ENCODE assay signal across 13 mouse cellular contexts in the genomic region with DNA sequence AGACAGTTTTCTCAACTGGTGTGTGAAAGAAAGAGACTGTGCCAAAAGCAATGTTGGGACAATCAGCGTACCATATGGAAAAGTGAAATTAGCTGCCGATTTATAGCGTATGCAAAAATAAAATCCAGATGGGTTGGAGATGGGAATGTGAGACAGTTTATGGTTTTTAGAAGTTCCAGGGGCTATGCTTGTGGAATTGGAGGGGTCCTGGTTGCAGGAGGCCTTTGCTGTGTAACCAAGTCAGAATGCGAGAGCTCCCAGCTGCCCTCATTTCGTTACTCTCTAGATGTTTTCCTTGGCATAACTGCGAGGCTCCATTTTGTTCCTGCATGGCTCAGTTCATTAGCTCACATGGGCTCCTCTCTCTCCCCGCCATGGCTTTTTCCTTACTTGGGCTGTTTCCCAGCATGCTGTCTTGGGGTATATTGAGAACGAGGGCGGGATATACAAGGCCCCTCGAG. TPM values are rescaled to one million over a fixed set of nuclear protein-coding genes. Genes with fewer than 3 reads are reported as not detected.
DNase-seq lines count a peak whose midpoint lies in the region; ATAC-seq lines count a peak whose summit lies in the region.
"Had no signal": no experiment of that assay in that cellular context is flagged by ENCODE, and none has a peak within 500 bp of the region (broad histone marks: within the 10 kb centered on the region; RNA-seq: fewer than 3 reads in every experiment).

No protein-coding gene starts in this region.

- no peak overlapping the region for H3K9ac ChIP-seq in forebrain, embryonic 15.5 days (replicated peaks)
- H3K9ac ChIP-seq in forebrain, embryonic 11.5 days (ENCODE audit: low read length) = no peak overlapping the region
- no peak overlapping the region for H3K9ac ChIP-seq in intestine, embryonic 15.5 days

- peak overlapping the region; percentile 86 for H3K27ac ChIP-seq in forebrain, embryonic 15.5 days (replicated peaks)
- no peak overlapping the region for H3K27ac ChIP-seq in forebrain, embryonic 11.5 days (ENCODE audit: low read depth, low read length)
- no peak overlapping the region for H3K27ac ChIP-seq in intestine, embryonic 15.5 days
- H3K27ac ChIP-seq: heart, adult 2 months had no signal

- peaks cover 18% of the 10 kb centered on the region for H3K36me3 ChIP-seq in forebrain, embryonic 15.5 days
- no peaks in the 10 kb centered on the region for H3K36me3 ChIP-seq in forebrain, embryonic 11.5 days (ENCODE audit: control insufficient read depth, insufficient read depth, low read length)
- peaks cover 18% of the 10 kb centered on the region for H3K36me3 ChIP-seq in intestine, embryonic 15.5 days

- ATAC-seq in forebrain, embryonic 15.5 days (replicated peaks) = no peak
- no peak for ATAC-seq in forebrain, embryonic 11.5 days (replicated peaks; ENCODE audit: low FRiP score)
- no peak for ATAC-seq in intestine, embryonic 15.5 days

- WGBS in forebrain, embryonic 15.5 days = 72% methylated on average over 10 of the region's 10 CpGs
- 92% methylated on average over 10 of the region's 10 CpGs for WGBS in forebrain, embryonic 11.5 days
- 89% methylated on average over 10 of the region's 10 CpGs for WGBS in intestine, embryonic 15.5 days

- no peak for DNase-seq in forebrain, embryonic 11.5 days (ENCODE audit: low spot score)
- peak; percentile 28 to 62 for DNase-seq in left cerebral cortex, postnatal 14 days (ENCODE audit: low spot score in 2 of 2)
- DNase-seq in left cerebral cortex, postnatal 4 days = no peak
- peak; percentile 39 for DNase-seq in brain, embryonic 18.5 days (ENCODE audit: low read depth, low spot score)
- peak; percentile 6 to 7 for DNase-seq in heart, postnatal 36 days
- no peak for DNase-seq in gastrocnemius, postnatal 14 days

- H3K4me1 ChIP-seq in forebrain, embryonic 15.5 days = peaks cover 18% of the 10 kb centered on the region
- peaks cover 5% of the 10 kb centered on the region; the same call in 1 of the 2 replicates for H3K4me1 ChIP-seq in forebrain, embryonic 11.5 days (replicated peaks; ENCODE audit: control insufficient read depth, insufficient read depth, low read length)
- H3K4me1 ChIP-seq in intestine, embryonic 15.5 days (replicated peaks) = peaks cover 14% of the 10 kb centered on the region

- no peak overlapping the region; the same call in 1 of the 2 replicates for H3K4me2 ChIP-seq in forebrain, embryonic 15.5 days (replicated peaks)
- H3K4me2 ChIP-seq in forebrain, embryonic 11.5 days (ENCODE audit: low read depth, low read length, severe bottlenecking) = no peak overlapping the region
- no peak overlapping the region for H3K4me2 ChIP-seq in intestine, embryonic 15.5 days (replicated peaks)

- no peak overlapping the region for H3K4me3 ChIP-seq in forebrain, embryonic 15.5 days
- H3K4me3 ChIP-seq in forebrain, embryonic 11.5 days (ENCODE audit: low read depth, low read length) = no peak overlapping the region
- H3K4me3 ChIP-seq in intestine, embryonic 15.5 days (replicated peaks) = no peak overlapping the region
- H3K4me3 ChIP-seq: erythroblast, embryonic 14.5 days; heart, adult 2 months; myocyte had no signal

- no peaks in the 10 kb centered on the region for H3K27me3 ChIP-seq in forebrain, embryonic 15.5 days
- H3K27me3 ChIP-seq in forebrain, embryonic 11.5 days (ENCODE audit: control insufficient read depth, insufficient read depth, low read length) = no peaks in the 10 kb centered on the region
- H3K27me3 ChIP-seq in intestine, embryonic 15.5 days (replicated peaks) = no peaks in the 10 kb centered on the region

- H3K9me3 ChIP-seq in forebrain, embryonic 15.5 days = no peaks in the 10 kb centered on the region
- H3K9me3 ChIP-seq in forebrain, embryonic 11.5 days (ENCODE audit: control insufficient read depth, low read length) = no peaks in the 10 kb centered on the region
- H3K9me3 ChIP-seq in intestine, embryonic 15.5 days = no peaks in the 10 kb centered on the region

- intact Hi-C loops in left cerebral cortex, postnatal 14 days (cut with DNase I) = no loop called here
- intact Hi-C loops in left cerebral cortex, postnatal 4 days (cut with DNase I) = no loop called here
- intact Hi-C loops in heart, postnatal 36 days (cut with DNase I) = no loop called here
- intact Hi-C loops in gastrocnemius, postnatal 14 days (cut with DNase I; ENCODE audit: low total_unique reads) = no loop called here

RNA-seq across cellular contexts. Expression of a gene that starts 4.7 kb away (rescaled TPM):
- 30.1 and 32.0 TPM in 2 replicates for polyA plus RNA-seq in forebrain, embryonic 15.5 days (2015; fragmentation: Nextera tagmentation; extraction: Ambion mirVana)
- polyA plus RNA-seq in forebrain, embryonic 11.5 days (2014; fragmentation: Nextera tagmentation; extraction: Ambion mirVana) = 30.5 and 35.9 TPM in 2 replicates
- 10 to 100 TPM; 46.0 to 48.1 TPM for total RNA-seq in left cerebral cortex, postnatal 14 days (2021)
- 10 to 100 TPM; 56.1 to 63.3 TPM for total RNA-seq in left cerebral cortex, postnatal 4 days (2021)
- 10 to 100 TPM; 11.2 to 13.0 TPM for total RNA-seq in heart, postnatal 36 days (2021)
- polyA plus RNA-seq in intestine, embryonic 15.5 days (2015; fragmentation: Nextera tagmentation; extraction: Ambion mirVana) = 34.6 and 38.0 TPM in 2 replicates
- 1 to 10 TPM; 9.6 to 9.7 TPM for total RNA-seq in gastrocnemius, postnatal 14 days (2021)

RNA-seq across cellular contexts. Expression of a gene that starts 5.4 kb away (rescaled TPM):
- polyA plus RNA-seq in forebrain, embryonic 15.5 days (2015; fragmentation: Nextera tagmentation; extraction: Ambion mirVana) = 0.08 and 0.10 TPM in 2 replicates
- 0.21 and 0.32 TPM in 2 replicates for polyA plus RNA-seq in forebrain, embryonic 11.5 days (2014; fragmentation: Nextera tagmentation; extraction: Ambion mirVana)
- 1 to 10 TPM; 1.2 to 1.5 TPM for total RNA-seq in left cerebral cortex, postnatal 14 days (2021)
- total RNA-seq in left cerebral cortex, postnatal 4 days (2021) = 1 to 10 TPM; 2.3 to 2.6 TPM
- under 1 TPM; 0.03 to 0.06 TPM for total RNA-seq in heart, postnatal 36 days (2021)
- 0.06 and 0.09 TPM in 2 replicates for polyA plus RNA-seq in intestine, embryonic 15.5 days (2015; fragmentation: Nextera tagmentation; extraction: Ambion mirVana)
- under 1 TPM; 0.04 to 0.06 TPM for total RNA-seq in gastrocnemius, postnatal 14 days (2021)
- polyA plus RNA-seq: erythroblast, embryonic 14.5 days; heart, adult 2 months; liver, adult 2 months; myocyte had no signal

RNA-seq across cellular contexts. Expression of a gene that starts 34.7 kb away (rescaled TPM):
- 97.4 and 97.5 TPM in 2 replicates for polyA plus RNA-seq in forebrain, embryonic 15.5 days (2015; fragmentation: Nextera tagmentation; extraction: Ambion mirVana)
- polyA plus RNA-seq in forebrain, embryonic 11.5 days (2014; fragmentation: Nextera tagmentation; extraction: Ambion mirVana) = 43.3 and 45.7 TPM in 2 replicates
- total RNA-seq in left cerebral cortex, postnatal 14 days (2021) = 10 to 100 TPM; 66.8 to 67.4 TPM
- 10 to 100 TPM; 59.2 to 60.1 TPM for total RNA-seq in left cerebral cortex, postnatal 4 days (2021)
- 10 to 100 TPM; 66.8 to 82.3 TPM for total RNA-seq in heart, postnatal 36 days (2021)
- 122 and 129 TPM in 2 replicates for polyA plus RNA-seq in intestine, embryonic 15.5 days (2015; fragmentation: Nextera tagmentation; extraction: Ambion mirVana)
- 10 to 100 TPM; 36.1 to 39.0 TPM for total RNA-seq in gastrocnemius, postnatal 14 days (2021)

RNA-seq across cellular contexts. Expression of a gene that starts 53.2 kb away (rescaled TPM):
- polyA plus RNA-seq in forebrain, embryonic 15.5 days (2015; fragmentation: Nextera tagmentation; extraction: Ambion mirVana) = 0.43 and 0.51 TPM in 2 replicates
- not detected in 2 replicates for polyA plus RNA-seq in forebrain, embryonic 11.5 days (2014; fragmentation: Nextera tagmentation; extraction: Ambion mirVana)
- total RNA-seq in left cerebral cortex, postnatal 14 days (2021) = under 1 TPM; 0.49 to 0.64 TPM
- total RNA-seq in left cerebral cortex, postnatal 4 days (2021) = under 1 TPM; 0.38 to 0.66 TPM
- total RNA-seq in heart, postnatal 36 days (2021) = not detected
- polyA plus RNA-seq in intestine, embryonic 15.5 days (2015; fragmentation: Nextera tagmentation; extraction: Ambion mirVana) = 0.57 and 1.2 TPM in 2 replicates
- not detected for total RNA-seq in gastrocnemius, postnatal 14 days (2021)
- total RNA-seq: liver, adult 2 months had no signal
- polyA plus RNA-seq: C2C12; erythroblast, embryonic 14.5 days; heart, adult 2 months; liver, adult 2 months; myocyte had no signal

RNA-seq across cellular contexts. Expression of a gene that starts 56.6 kb away (rescaled TPM):
- polyA plus RNA-seq in forebrain, embryonic 15.5 days (2015; fragmentation: Nextera tagmentation; extraction: Ambion mirVana) = 219 and 234 TPM in 2 replicates
- 305 TPM in 2 replicates for polyA plus RNA-seq in forebrain, embryonic 11.5 days (2014; fragmentation: Nextera tagmentation; extraction: Ambion mirVana)
- total RNA-seq in left cerebral cortex, postnatal 14 days (2021) = 10 to 100 TPM; 88.7 to 89.2 TPM
- total RNA-seq in left cerebral cortex, postnatal 4 days (2021) = 100 to 1,000 TPM; 110 to 114 TPM
- total RNA-seq in heart, postnatal 36 days (2021) = 100 to 1,000 TPM; 112 to 114 TPM
- 193 and 197 TPM in 2 replicates for polyA plus RNA-seq in intestine, embryonic 15.5 days (2015; fragmentation: Nextera tagmentation; extraction: Ambion mirVana)
- 100 to 1,000 TPM; 109 to 122 TPM for total RNA-seq in gastrocnemius, postnatal 14 days (2021)

Comparison
In these comparisons a context has a peak if more than half of its experiments do, and no peak if none do; other contexts are left out.
1. DNase-seq: peak in left cerebral cortex, postnatal 14 days (2 of 2), brain, embryonic 18.5 days (single experiment) and heart, postnatal 36 days (2 of 2); none in forebrain, embryonic 11.5 days (single experiment), left cerebral cortex, postnatal 4 days (single experiment) and gastrocnemius, postnatal 14 days (single experiment).